Mouse (Mus musculus): Measurements from ENCODE around the gene Itgb2. TPM values are rescaled to one million over a fixed set of nuclear protein-coding genes. Genes with fewer than 3 reads are reported as not detected.

Gene Itgb2
- polyA plus RNA-seq, 1 experiment from 2014 or later = 17.1 TPM

GRCm38 (mm10) chr10:77590812-77591211 is 60.8 kb downstream of the Itgb2 start:
- peaks cover 90% of the 10 kb centered on the region for H3K36me3 ChIP-seq (replicated peaks)
- H3K9ac ChIP-seq = no peak overlapping the region
- ATAC-seq (ENCODE audit: insufficient read depth) = peak; percentile 81
- 26% methylated on average over 6 of the region's 6 CpGs for WGBS (ENCODE audit: insufficient replicate concordance)
- H3K27ac ChIP-seq (replicated peaks) = peak overlapping the region; percentile 64
- no peak overlapping the region for H3K4me2 ChIP-seq
- no peaks in the 10 kb centered on the region for H3K9me3 ChIP-seq (replicated peaks)
- peaks cover 55% of the 10 kb centered on the region for H3K4me1 ChIP-seq (replicated peaks)
- H3K4me3 ChIP-seq (replicated peaks) = no peak overlapping the region
- no peaks in the 10 kb centered on the region for H3K27me3 ChIP-seq

DNA sequence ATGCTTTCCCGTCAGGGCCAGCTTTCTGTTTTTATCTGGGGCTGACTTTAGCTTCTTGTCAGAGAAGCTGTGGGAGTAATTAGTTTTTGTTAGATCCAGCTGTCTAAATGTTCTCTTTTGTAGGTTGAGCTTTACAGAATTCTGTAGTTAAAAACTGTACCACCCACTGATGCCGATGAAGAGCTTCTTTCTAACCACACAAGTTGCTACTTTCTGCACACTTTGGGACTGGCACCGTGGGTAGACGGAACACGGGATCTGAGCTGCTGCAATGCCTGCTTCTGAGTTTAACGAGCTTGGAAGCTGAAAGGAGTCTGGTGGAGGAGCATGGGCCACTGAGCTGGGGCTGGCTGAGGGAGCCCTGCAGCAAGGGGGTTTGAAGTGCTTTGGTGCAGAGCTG is 61.5 kb downstream of the Itgb2 start:
- ATAC-seq (ENCODE audit: insufficient read depth) = no peak
- H3K9me3 ChIP-seq (replicated peaks) = no peaks in the 10 kb centered on the region
- no peak overlapping the region for H3K4me2 ChIP-seq
- no peaks in the 10 kb centered on the region for H3K27me3 ChIP-seq
- no peak overlapping the region for H3K4me3 ChIP-seq (replicated peaks)
- 0 out of 2 replicates have a peak overlapping the region, but pooled peaks have one; percentile 5 for H3K27ac ChIP-seq (replicated peaks)
- peaks cover 95% of the 10 kb centered on the region for H3K36me3 ChIP-seq (replicated peaks)
- WGBS (ENCODE audit: insufficient replicate concordance) = 76% methylated on average over 6 of the region's 6 CpGs
- no peak overlapping the region for H3K9ac ChIP-seq
- peaks cover 48% of the 10 kb centered on the region for H3K4me1 ChIP-seq (replicated peaks)

- Histone ChIP-seq H3K36me3 (replicated peaks) (peaks cover 82% of the 10 kb centered on the region), H3K9me3 (replicated peaks) (no peaks in the 10 kb centered on the region), H3K27ac (replicated peaks) (no peak overlapping the region), H3K4me1 (replicated peaks) (peaks cover 3% of the 10 kb centered on the region), H3K4me2 (no peak overlapping the region), H3K27me3 (no peaks in the 10 kb centered on the region), H3K9ac (no peak overlapping the region), H3K4me3 (replicated peaks) (no peak overlapping the region)
- WGBS (ENCODE audit: insufficient replicate concordance) = 78% methylated on average over 2 of the region's 2 CpGs
- no peak for ATAC-seq (ENCODE audit: insufficient read depth)
Measured at GRCm38 (mm10) chr10:77596060-77596459, 66.0 kb downstream of the Itgb2 start.

DNA sequence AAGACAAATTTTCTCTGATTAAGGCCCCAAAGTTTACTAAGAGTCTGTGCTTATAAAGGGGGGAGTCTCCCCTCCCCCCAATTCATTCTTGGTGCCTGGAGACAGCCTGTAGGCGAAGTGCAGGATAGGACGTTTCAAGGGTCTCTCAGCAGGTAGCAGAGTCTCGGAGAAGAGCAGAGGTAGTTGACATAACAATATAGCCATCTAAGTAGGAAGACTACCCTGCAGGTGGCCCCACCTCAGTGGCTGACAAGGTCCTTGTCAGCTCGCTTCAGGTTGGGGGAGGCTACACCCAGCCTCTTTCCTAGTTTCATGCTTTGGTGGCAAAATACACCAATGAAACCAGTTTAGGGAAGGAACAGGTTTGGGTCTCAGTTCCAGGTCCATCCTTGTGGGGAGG is 73.0 kb downstream of the Itgb2 start:
- peaks cover 29% of the 10 kb centered on the region for H3K4me1 ChIP-seq (replicated peaks)
- H3K27me3 ChIP-seq = no peaks in the 10 kb centered on the region
- H3K9ac ChIP-seq = no peak overlapping the region
- ATAC-seq (ENCODE audit: insufficient read depth) = no peak
- no peak overlapping the region for H3K4me2 ChIP-seq
- 56% methylated on average over 4 of the region's 4 CpGs for WGBS (ENCODE audit: insufficient replicate concordance)
- H3K36me3 ChIP-seq (replicated peaks) = peaks cover 21% of the 10 kb centered on the region
- H3K4me3 ChIP-seq (replicated peaks) = no peak overlapping the region
- no peaks in the 10 kb centered on the region for H3K9me3 ChIP-seq (replicated peaks)
- no peak overlapping the region for H3K27ac ChIP-seq (replicated peaks)

DNA sequence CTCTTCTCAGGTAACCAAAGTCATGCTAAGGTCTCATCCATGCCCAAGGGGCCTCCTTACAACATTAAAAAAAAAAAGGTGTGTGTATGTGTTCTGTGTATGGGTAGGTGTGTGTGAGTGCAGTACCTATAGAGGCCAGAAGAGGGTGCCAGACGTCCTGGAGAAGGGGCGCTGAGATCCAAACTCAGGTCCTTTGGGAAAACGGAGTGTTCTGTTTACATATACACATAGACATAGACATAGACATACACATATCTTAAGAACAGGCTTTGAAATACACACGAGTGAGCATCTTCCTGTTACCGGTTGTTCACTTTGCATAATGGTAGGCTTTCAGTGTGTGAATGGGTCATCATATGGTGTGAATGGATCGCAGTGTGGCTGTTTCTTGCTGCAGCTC is 74.1 kb downstream of the Itgb2 start:
- 82% methylated on average over 6 of the region's 6 CpGs for WGBS (ENCODE audit: insufficient replicate concordance)

DNA sequence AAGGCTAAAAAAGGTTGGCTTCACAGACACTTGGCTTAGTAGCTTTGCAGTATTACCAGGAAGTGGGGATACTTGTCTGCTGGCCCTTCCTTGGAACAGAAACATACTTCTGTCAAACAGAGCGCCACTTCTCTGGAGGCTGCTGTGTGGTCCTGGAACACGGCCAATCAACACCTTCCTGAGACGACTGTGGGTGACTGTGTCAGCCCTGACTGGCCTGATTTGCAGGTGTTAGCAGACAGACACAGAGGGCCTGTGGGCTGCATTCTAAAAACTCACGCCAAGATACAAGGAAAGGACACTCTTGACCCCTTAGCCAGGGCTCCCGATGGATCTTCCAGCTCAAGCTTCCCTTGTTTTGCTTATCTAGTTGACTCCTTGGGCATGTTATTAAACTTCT is 74.9 kb downstream of the Itgb2 start:
- Histone ChIP-seq H3K4me3 (replicated peaks) (no peak overlapping the region), H3K27me3 (no peaks in the 10 kb centered on the region), H3K4me1 (replicated peaks) (peaks cover 42% of the 10 kb centered on the region), H3K4me2 (no peak overlapping the region; the same call in 1 of the 2 replicates), H3K36me3 (replicated peaks) (peaks cover 17% of the 10 kb centered on the region), H3K27ac (replicated peaks) (peak overlapping the region; percentile 94; the same call in 1 of the 2 replicates), H3K9me3 (replicated peaks) (no peaks in the 10 kb centered on the region), H3K9ac (no peak overlapping the region)
- 78% methylated on average over 5 of the region's 5 CpGs for WGBS (ENCODE audit: insufficient replicate concordance)
- no peak for ATAC-seq (ENCODE audit: insufficient read depth)

More for the DNA sequence above, 74.1 kb downstream of the Itgb2 start:
- no peaks in the 10 kb centered on the region for H3K27me3 ChIP-seq
- no peak overlapping the region for H3K27ac ChIP-seq (replicated peaks)
- no peak for ATAC-seq (ENCODE audit: insufficient read depth)
- H3K4me3 ChIP-seq (replicated peaks) = no peak overlapping the region
- no peak overlapping the region for H3K4me2 ChIP-seq
- no peaks in the 10 kb centered on the region for H3K9me3 ChIP-seq (replicated peaks)
- H3K36me3 ChIP-seq (replicated peaks) = peaks cover 18% of the 10 kb centered on the region
- H3K9ac ChIP-seq = no peak overlapping the region
- peaks cover 37% of the 10 kb centered on the region for H3K4me1 ChIP-seq (replicated peaks)

- WGBS (ENCODE audit: insufficient replicate concordance) = 12% methylated on average over 1 of the region's 1 CpGs
- 0 out of 2 replicates have a peak, but pooled peaks have one; percentile 13 for ATAC-seq (ENCODE audit: insufficient read depth)
- H3K9ac ChIP-seq = peak overlapping the region; percentile 77; the same call in 1 of the 2 replicates
- H3K4me2 ChIP-seq = peak overlapping the region; percentile 97
- no peaks in the 10 kb centered on the region for H3K27me3 ChIP-seq
- peaks cover 44% of the 10 kb centered on the region for H3K4me1 ChIP-seq (replicated peaks)
- peak overlapping the region; percentile 71 for H3K4me3 ChIP-seq (replicated peaks)
- peaks cover 21% of the 10 kb centered on the region for H3K36me3 ChIP-seq (replicated peaks)
- no peaks in the 10 kb centered on the region for H3K9me3 ChIP-seq (replicated peaks)
- peak overlapping the region; percentile 94 for H3K27ac ChIP-seq (replicated peaks)
Measured at GRCm38 (mm10) chr10:77605368-77605767, 75.3 kb downstream of the Itgb2 start.

GRCm38 (mm10) chr10:77605908-77606826 is 76.1 kb downstream of the Itgb2 start, which contains the start of the genes Sumo3 and Gm49325:
Gene Sumo3 (plus strand): TSS chr10:77606097.
Gene Gm49325 (plus strand): TSS chr10:77606197.
- ATAC-seq (ENCODE audit: insufficient read depth) = peak; percentile 83
- Histone ChIP-seq H3K27ac (replicated peaks) (peak within 1 kb of the TSS; percentile 94), H3K9me3 (replicated peaks) (no peaks in the 10 kb centered on the region), H3K9ac (peak within 1 kb of the TSS; percentile 77), H3K27me3 (no peaks in the 10 kb centered on the region), H3K4me2 (peak within 1 kb of the TSS; percentile 97), H3K36me3 (replicated peaks) (peaks cover 29% of the 10 kb centered on the region), H3K4me1 (replicated peaks) (peaks cover 51% of the 10 kb centered on the region), H3K4me3 (replicated peaks) (peak within 1 kb of the TSS; percentile 71)
- WGBS (ENCODE audit: insufficient replicate concordance) = 1% methylated on average over 108 of the region's 119 CpGs

DNA sequence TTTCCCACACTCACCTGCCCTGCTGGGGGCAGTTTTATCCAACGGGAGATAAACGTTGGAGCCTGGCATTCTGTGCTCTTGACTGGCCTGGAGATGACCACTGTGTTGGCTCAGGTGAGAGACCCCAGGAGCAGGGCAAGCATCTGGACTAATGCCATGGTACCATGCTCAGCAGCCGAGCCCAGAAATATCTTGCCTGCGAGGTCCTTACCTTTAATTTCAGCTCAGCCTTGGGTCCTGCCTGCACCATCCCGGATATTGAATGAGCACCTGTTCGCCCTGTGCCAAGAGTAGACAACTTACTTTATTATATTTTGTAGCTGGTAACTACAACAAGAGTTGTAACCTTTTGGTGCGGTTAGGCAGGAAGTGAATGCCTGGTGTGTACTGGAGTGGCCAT is 76.8 kb downstream of the Itgb2 start:
- 13% methylated on average over 7 of the region's 7 CpGs for WGBS (ENCODE audit: insufficient replicate concordance)
- H3K4me1 ChIP-seq (replicated peaks) = peaks cover 51% of the 10 kb centered on the region
- ATAC-seq (ENCODE audit: insufficient read depth) = peak; percentile 9
- H3K27me3 ChIP-seq = no peaks in the 10 kb centered on the region
- peak overlapping the region; percentile 71 for H3K4me3 ChIP-seq (replicated peaks)
- H3K27ac ChIP-seq (replicated peaks) = peak overlapping the region; percentile 94
- H3K9ac ChIP-seq = peak overlapping the region; percentile 77
- no peaks in the 10 kb centered on the region for H3K9me3 ChIP-seq (replicated peaks)
- peak overlapping the region; percentile 97 for H3K4me2 ChIP-seq
- H3K36me3 ChIP-seq (replicated peaks) = peaks cover 36% of the 10 kb centered on the region

DNA sequence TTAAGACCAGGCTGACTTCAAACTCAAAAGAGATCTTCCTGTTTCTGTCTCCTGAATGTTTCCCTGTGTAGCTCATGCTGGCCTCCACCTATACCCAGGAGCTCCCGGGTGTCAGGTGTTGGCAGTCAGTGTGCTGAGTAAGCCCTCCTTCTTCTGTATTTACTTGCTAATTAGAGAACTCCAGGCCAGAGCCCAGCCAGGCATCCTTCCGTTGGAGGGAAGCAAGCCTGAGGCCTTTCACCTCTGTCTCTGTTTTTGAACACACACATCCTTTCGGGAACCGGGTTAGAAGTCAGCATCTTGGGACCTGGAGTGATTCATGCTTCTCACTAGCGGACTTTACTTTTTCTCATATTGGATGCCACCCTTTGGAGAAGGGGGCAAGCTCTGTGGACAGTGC is 77.4 kb downstream of the Itgb2 start:
- no peak for ATAC-seq (ENCODE audit: insufficient read depth)
- H3K4me2 ChIP-seq = peak overlapping the region; percentile 97
- no peaks in the 10 kb centered on the region for H3K27me3 ChIP-seq
- H3K4me1 ChIP-seq (replicated peaks) = peaks cover 51% of the 10 kb centered on the region
- H3K36me3 ChIP-seq (replicated peaks) = peaks cover 42% of the 10 kb centered on the region
- H3K9me3 ChIP-seq (replicated peaks) = no peaks in the 10 kb centered on the region
- 56% methylated on average over 5 of the region's 5 CpGs for WGBS (ENCODE audit: insufficient replicate concordance)
- peak overlapping the region; percentile 71 for H3K4me3 ChIP-seq (replicated peaks)
- H3K27ac ChIP-seq (replicated peaks) = peak overlapping the region; percentile 94
- H3K9ac ChIP-seq = peak overlapping the region; percentile 77

- peaks cover 57% of the 10 kb centered on the region for H3K4me1 ChIP-seq (replicated peaks)
- no peak for ATAC-seq (ENCODE audit: insufficient read depth)
- H3K36me3 ChIP-seq (replicated peaks) = peaks cover 53% of the 10 kb centered on the region
- no peaks in the 10 kb centered on the region for H3K9me3 ChIP-seq (replicated peaks)
- H3K27me3 ChIP-seq = no peaks in the 10 kb centered on the region
- 89% methylated on average over 8 of the region's 8 CpGs for whole genome bisulfite sequencing (ENCODE audit: insufficient replicate concordance)
- H3K4me2 ChIP-seq = no peak overlapping the region; the same call in 1 of the 2 replicates
- no peak overlapping the region for H3K9ac ChIP-seq
- H3K4me3 ChIP-seq (replicated peaks) = no peak overlapping the region
- H3K27ac ChIP-seq (replicated peaks) = no peak overlapping the region
Measured at GRCm38 (mm10) chr10:77608589-77608988, 78.5 kb downstream of the Itgb2 start.

Measured in liver, embryonic 15.5 days (tissue).